ENCODE assay signal across 20 mouse cellular contexts in genomic region chr6:22047101-22047500, GRCm38 (mm10).
DNase-seq lines count a peak whose midpoint lies in the region; ATAC-seq and TF ChIP-seq lines count a peak whose summit lies in the region.
"Had no signal": no experiment of that assay in that cellular context is flagged by ENCODE, and none has a peak within 500 bp of the region (broad histone marks: within the 10 kb centered on the region; RNA-seq: fewer than 3 reads in every experiment).

No protein-coding gene starts in this region.

- H3K27me3 ChIP-seq in kidney, adult 2 months (replicated peaks; ENCODE audit: control insufficient read depth, insufficient read depth, low read length), result no peaks in the 10 kb centered on the region
- no peaks in the 10 kb centered on the region for H3K27me3 ChIP-seq in kidney, embryonic 15.5 days
- no peaks in the 10 kb centered on the region for H3K27me3 ChIP-seq in kidney, embryonic 16.5 days (ENCODE audit: insufficient read depth, low read length)
- no peaks in the 10 kb centered on the region for H3K27me3 ChIP-seq in forebrain, embryonic 12.5 days
- H3K27me3 ChIP-seq: embryonic facial prominence, embryonic 15.5 days; forebrain, embryonic 15.5 days; heart, embryonic 12.5 days; hindbrain, embryonic 15.5 days had no signal

- intact Hi-C loops in gastrocnemius, adult 2 months (cut with DNase I), result no loop called here
- intact Hi-C loops in gastrocnemius, postnatal 36 days (cut with DNase I), result no loop called here

- DNase-seq in gastrocnemius, adult 2 months, result no peak
- no peak for DNase-seq in gastrocnemius, postnatal 36 days
- peak; percentile 71 for DNase-seq in kidney, adult 2 months
- DNase-seq in kidney, postnatal 25 days, result peak; percentile 41 to 47
- no peak for DNase-seq in layer of hippocampus, adult 18-20 months (ENCODE audit: low spot score in 2 of 2)
- DNase-seq: adrenal gland, postnatal 25 days; cerebellum, adult 2 months; cerebellum, postnatal 14 days; embryo, embryonic 11 days; gastrocnemius, postnatal 10 days; heart, postnatal 36 days had no signal

- no peak overlapping the region for H3K4me2 ChIP-seq in kidney, embryonic 15.5 days
- H3K4me2 ChIP-seq in kidney, embryonic 16.5 days (replicated peaks; ENCODE audit: low read depth, low read length), result no peak overlapping the region
- no peak overlapping the region for H3K4me2 ChIP-seq in forebrain, embryonic 12.5 days
- H3K4me2 ChIP-seq: embryonic facial prominence, embryonic 15.5 days; forebrain, embryonic 15.5 days; heart, embryonic 12.5 days; hindbrain, embryonic 15.5 days had no signal

- no peaks in the 10 kb centered on the region for H3K36me3 ChIP-seq in kidney, adult 2 months (ENCODE audit: control insufficient read depth, insufficient read depth, low read length)
- H3K36me3 ChIP-seq in kidney, embryonic 15.5 days, result peaks cover 7% of the 10 kb centered on the region
- 0 out of 2 replicates have a peak, but pooled peaks cover 1% of the 10 kb centered on the region for H3K36me3 ChIP-seq in kidney, embryonic 16.5 days (ENCODE audit: insufficient read depth, low read length)
- H3K36me3 ChIP-seq in forebrain, embryonic 12.5 days (replicated peaks), result no peaks in the 10 kb centered on the region
- H3K36me3 ChIP-seq: embryonic facial prominence, embryonic 15.5 days; forebrain, embryonic 10.5 days; forebrain, embryonic 15.5 days; hindbrain, embryonic 15.5 days had no signal

- no peaks in the 10 kb centered on the region; the same call in 1 of the 2 replicates for H3K4me1 ChIP-seq in kidney, adult 2 months (ENCODE audit: control insufficient read depth, insufficient read depth, low read length)
- peaks cover 15% of the 10 kb centered on the region for H3K4me1 ChIP-seq in kidney, embryonic 15.5 days
- peaks cover 18% of the 10 kb centered on the region; the same call in 1 of the 2 replicates for H3K4me1 ChIP-seq in kidney, embryonic 16.5 days (ENCODE audit: insufficient read depth, low read length)
- H3K4me1 ChIP-seq in forebrain, embryonic 12.5 days, result no peaks in the 10 kb centered on the region
- H3K4me1 ChIP-seq: forebrain, embryonic 10.5 days; forebrain, embryonic 15.5 days; hindbrain, embryonic 15.5 days had no signal

- TF ChIP-seq CTCF in gastrocnemius, adult 2 months (IDR thresholded peaks at IDR 0.05), result no peak
- no peak for TF ChIP-seq CTCF in kidney, adult 2 months (conservative IDR thresholded peaks at IDR 0.05; ENCODE audit: insufficient read depth, insufficient read length, low read depth, low read length)

- ATAC-seq in kidney, embryonic 15.5 days (replicated peaks; ENCODE audit: low FRiP score), result no peak
- ATAC-seq in kidney, embryonic 16.5 days (ENCODE audit: low FRiP score, low TSS enrichment), result 0 out of 2 replicates have a peak, but pooled peaks have one; percentile 40
- ATAC-seq in forebrain, embryonic 12.5 days (ENCODE audit: low FRiP score), result no peak
- ATAC-seq: forebrain, embryonic 15.5 days had no signal

- H3K4me3 ChIP-seq in gastrocnemius, adult 2 months, result no peak overlapping the region
- H3K4me3 ChIP-seq in kidney, adult 2 months (ENCODE audit: insufficient read depth, low read depth, low read length), result no peak overlapping the region
- no peak overlapping the region for H3K4me3 ChIP-seq in kidney, embryonic 15.5 days (replicated peaks)
- no peak overlapping the region for H3K4me3 ChIP-seq in kidney, embryonic 16.5 days (ENCODE audit: low read length)
- no peak overlapping the region for H3K4me3 ChIP-seq in forebrain, embryonic 12.5 days (replicated peaks)
- H3K4me3 ChIP-seq: embryonic facial prominence, embryonic 15.5 days; erythroblast, embryonic 14.5 days; forebrain, embryonic 10.5 days; forebrain, embryonic 15.5 days; heart, embryonic 12.5 days; hindbrain, embryonic 15.5 days had no signal

- H3K27ac ChIP-seq in gastrocnemius, adult 2 months, result peak overlapping the region; percentile 46
- H3K27ac ChIP-seq in kidney, adult 2 months (ENCODE audit: insufficient read depth, low read depth, low read length), result no peak overlapping the region
- H3K27ac ChIP-seq in kidney, embryonic 15.5 days, result no peak overlapping the region
- no peak overlapping the region for H3K27ac ChIP-seq in kidney, embryonic 16.5 days (ENCODE audit: low read length)
- no peak overlapping the region for H3K27ac ChIP-seq in forebrain, embryonic 12.5 days
- H3K27ac ChIP-seq: embryonic facial prominence, embryonic 15.5 days; forebrain, embryonic 10.5 days; forebrain, embryonic 15.5 days; hindbrain, embryonic 15.5 days had no signal

- TF ChIP-seq POLR2A in kidney, adult 2 months (IDR thresholded peaks at IDR 0.05; ENCODE audit: low read depth, low read length), result no peak

- 55% methylated on average over 2 of the region's 2 CpGs for WGBS in kidney, adult 2 months
- 40% methylated on average over 2 of the region's 2 CpGs for WGBS in kidney, embryonic 15.5 days
- 38% methylated on average over 2 of the region's 2 CpGs for WGBS in kidney, embryonic 16.5 days
- WGBS in forebrain, embryonic 12.5 days, result 89% methylated on average over 2 of the region's 2 CpGs

- H3K9ac ChIP-seq in kidney, embryonic 15.5 days, result no peak overlapping the region
- H3K9ac ChIP-seq in kidney, embryonic 16.5 days (replicated peaks; ENCODE audit: low read length), result no peak overlapping the region
- H3K9ac ChIP-seq in forebrain, embryonic 12.5 days, result no peak overlapping the region
- H3K9ac ChIP-seq: embryonic facial prominence, embryonic 15.5 days; forebrain, embryonic 15.5 days; heart, embryonic 12.5 days; hindbrain, embryonic 15.5 days had no signal

- no peaks in the 10 kb centered on the region for H3K9me3 ChIP-seq in kidney, embryonic 15.5 days (replicated peaks)
- H3K9me3 ChIP-seq in kidney, embryonic 16.5 days (ENCODE audit: low read length), result no peaks in the 10 kb centered on the region
- no peaks in the 10 kb centered on the region for H3K9me3 ChIP-seq in forebrain, embryonic 12.5 days
- H3K9me3 ChIP-seq: embryonic facial prominence, embryonic 15.5 days; forebrain, embryonic 10.5 days; forebrain, embryonic 15.5 days; heart, embryonic 12.5 days; hindbrain, embryonic 15.5 days had no signal

Comparison
In these comparisons a context has a peak if more than half of its experiments do, and no peak if none do; other contexts are left out.
1. DNase-seq: peak in kidney, adult 2 months (single experiment) and kidney, postnatal 25 days (2 of 2); none in gastrocnemius, adult 2 months (single experiment), gastrocnemius, postnatal 36 days (0 of 2) and layer of hippocampus, adult 18-20 months (0 of 2).